Mouse (Mus musculus) heart, embryonic 13.5 days (tissue): ENCODE data around the gene Grik2. TPM values are rescaled to one million over a fixed set of nuclear protein-coding genes. Genes with fewer than 3 reads are reported as not detected.

ENCODE experiments used
- ATAC-seq: fragments of 200-750 bp; cut with Nextera tagmentation; 2 replicates; pipeline ENCODE4 v1.8.0; 2017; ENCODE audit warnings: moderate TSS enrichment; ENCODE audit not compliant: insufficient number of reproducible peaks, low FRiP score, low TSS enrichment; ENCODE audit errors: extremely low read depth
- H3K27ac ChIP-seq: fragments of 300-500 bp; sonication (generic); replicated peaks from 2 replicates; pipeline ENCODE4 v1.5.1; 2015; ENCODE audit warnings: moderate library complexity, mild to moderate bottlenecking, inconsistent platforms
- H3K27me3 ChIP-seq: fragments of 300-500 bp; sonication (generic); replicated peaks from 2 replicates; pipeline ENCODE4 v1.6.1; 2015; ENCODE audit warnings: mild to moderate bottlenecking, inconsistent platforms
- H3K36me3 ChIP-seq: fragments of 300-500 bp; sonication (generic); 2 replicates; pipeline ENCODE4 v1.6.1; 2015; ENCODE audit warnings: mild to moderate bottlenecking, inconsistent platforms
- H3K4me1 ChIP-seq: fragments of 300-500 bp; sonication (generic); 2 replicates; pipeline ENCODE4 v1.6.1; 2015; ENCODE audit warnings: inconsistent platforms
- H3K4me2 ChIP-seq: fragments of 300-500 bp; sonication (generic); 2 replicates; pipeline ENCODE4 v1.6.1; 2015; ENCODE audit warnings: inconsistent platforms, mild to moderate bottlenecking, moderate library complexity
- H3K4me3 ChIP-seq: fragments of 300-500 bp; sonication (generic); 2 replicates; pipeline ENCODE4 v1.5.1; 2015; ENCODE audit warnings: moderate library complexity, mild to moderate bottlenecking, inconsistent platforms
- H3K9ac ChIP-seq: fragments of 300-500 bp; sonication (generic); 2 replicates; pipeline ENCODE4 v1.6.1; 2015; ENCODE audit warnings: inconsistent platforms, mild to moderate bottlenecking, moderate library complexity
- H3K9me3 ChIP-seq: fragments of 300-500 bp; sonication (generic); 2 replicates; pipeline ENCODE4 v1.6.1; 2016; ENCODE audit warnings: inconsistent platforms
- WGBS: fragments of 180-500 bp; shearing (Covaris S2); methylation state at CpG from one replicate; pipeline ENCODE4 v1.1.7; 2015; ENCODE audit warnings: mixed read lengths; 5-methylcytosine and 5-hydroxymethylcytosine counted together
- polyA plus RNA-seq: library from polyadenylated mRNA; unstranded; fragments of >200 nt; fragmentation: Nextera tagmentation; extraction: Ambion mirVana; gene quantifications from 2 replicates; pipeline ENCODE4 v1.2.1, GENCODE M21; 2015

The Grik2 gene
- polyA plus RNA-seq, result 0.68 and 1.2 TPM in 2 replicates

GRCm38 (mm10) chr10:49788381-49788906 lies at the start of gene Grik2:
Gene Grik2, minus strand, starts transcription at chr10:49788766.
- H3K36me3 ChIP-seq, result no peaks in the 10 kb centered on the region
- H3K27ac ChIP-seq, result no peak within 1 kb of the TSS
- 1% methylated on average over 41 of the region's 41 CpGs for WGBS

GRCm38 (mm10) chr10:49834392-49834791 lies 45.8 kb upstream of the Grik2 start:
- H3K36me3 ChIP-seq, result no peaks in the 10 kb centered on the region
- no peaks in the 10 kb centered on the region for H3K27me3 ChIP-seq
- no peak overlapping the region for H3K9ac ChIP-seq
- no peak overlapping the region for H3K27ac ChIP-seq
- no peak overlapping the region for H3K4me3 ChIP-seq
- 67% methylated on average over 3 of the region's 3 CpGs for WGBS
- H3K4me2 ChIP-seq, result no peak overlapping the region
- ATAC-seq, result no peak
- H3K9me3 ChIP-seq, result no peaks in the 10 kb centered on the region
- no peaks in the 10 kb centered on the region for H3K4me1 ChIP-seq

More at GRCm38 (mm10) chr10:49788381-49788906, at the start of gene Grik2:
- peak within 1 kb of the TSS; percentile 81 for H3K4me2 ChIP-seq
- peaks cover 39% of the 10 kb centered on the region for H3K27me3 ChIP-seq
- peak; percentile 8; the same call in 1 of the 2 replicates for ATAC-seq
- H3K9ac ChIP-seq, result peak within 1 kb of the TSS; percentile 76
- 0 out of 2 replicates have a peak, but pooled peaks cover 7% of the 10 kb centered on the region for H3K4me1 ChIP-seq
- no peaks in the 10 kb centered on the region for H3K9me3 ChIP-seq
- peak within 1 kb of the TSS; percentile 65 for H3K4me3 ChIP-seq

DNA sequence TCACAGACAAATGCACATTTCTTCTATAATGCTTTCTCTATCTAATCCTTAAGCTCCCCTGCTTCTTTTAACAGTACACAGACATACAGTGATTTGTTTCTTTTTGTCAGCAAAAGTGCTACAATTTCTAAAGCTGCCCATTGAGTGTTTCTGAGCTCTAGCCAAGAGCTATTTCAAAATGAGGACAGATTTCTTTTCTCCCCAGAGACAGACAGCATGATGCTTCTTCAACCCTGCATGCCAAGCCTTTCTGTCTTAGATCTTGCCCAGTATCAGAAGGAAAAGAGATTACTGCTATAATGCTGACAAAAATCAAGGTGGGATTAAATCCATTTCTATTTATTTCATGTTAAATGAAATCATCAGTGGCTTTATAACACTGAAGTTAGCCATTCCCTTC lies 18.7 kb upstream of the Grik2 start:
- Histone ChIP-seq H3K27me3 (no peaks in the 10 kb centered on the region), H3K4me2 (no peak overlapping the region), H3K9ac (no peak overlapping the region), H3K4me3 (no peak overlapping the region), H3K27ac (no peak overlapping the region), H3K9me3 (no peaks in the 10 kb centered on the region), H3K4me1 (no peaks in the 10 kb centered on the region), H3K36me3 (no peaks in the 10 kb centered on the region)
- ATAC-seq, result no peak

GRCm38 (mm10) chr10:49801001-49801400 lies 12.4 kb upstream of the Grik2 start:
- WGBS, result 69% methylated on average over 1 of the region's 1 CpGs
- Histone ChIP-seq H3K27ac (no peak overlapping the region), H3K9me3 (no peaks in the 10 kb centered on the region), H3K9ac (no peak overlapping the region), H3K4me3 (no peak overlapping the region), H3K4me1 (no peaks in the 10 kb centered on the region), H3K4me2 (no peak overlapping the region), H3K36me3 (no peaks in the 10 kb centered on the region), H3K27me3 (no peaks in the 10 kb centered on the region)
- ATAC-seq, result no peak

GRCm38 (mm10) chr10:49794129-49794528 lies 5.6 kb upstream of the Grik2 start:
- Histone ChIP-seq H3K4me1 (no peaks in the 10 kb centered on the region), H3K27ac (no peak overlapping the region), H3K9ac (no peak overlapping the region), H3K36me3 (no peaks in the 10 kb centered on the region), H3K9me3 (no peaks in the 10 kb centered on the region), H3K4me2 (no peak overlapping the region), H3K4me3 (no peak overlapping the region), H3K27me3 (peaks cover 7% of the 10 kb centered on the region)
- no peak for ATAC-seq

- Histone ChIP-seq H3K27me3 (peaks cover 31% of the 10 kb centered on the region), H3K4me1 (0 out of 2 replicates have a peak, but pooled peaks cover 4% of the 10 kb centered on the region), H3K4me2 (no peak overlapping the region), H3K4me3 (no peak overlapping the region), H3K36me3 (no peaks in the 10 kb centered on the region), H3K9ac (no peak overlapping the region), H3K27ac (no peak overlapping the region), H3K9me3 (no peaks in the 10 kb centered on the region)
- 64% methylated on average over 8 of the region's 8 CpGs for whole genome bisulfite sequencing
- ATAC-seq, result no peak
Measured at GRCm38 (mm10) chr10:49790326-49790725, 1.8 kb upstream of the Grik2 start.

DNA sequence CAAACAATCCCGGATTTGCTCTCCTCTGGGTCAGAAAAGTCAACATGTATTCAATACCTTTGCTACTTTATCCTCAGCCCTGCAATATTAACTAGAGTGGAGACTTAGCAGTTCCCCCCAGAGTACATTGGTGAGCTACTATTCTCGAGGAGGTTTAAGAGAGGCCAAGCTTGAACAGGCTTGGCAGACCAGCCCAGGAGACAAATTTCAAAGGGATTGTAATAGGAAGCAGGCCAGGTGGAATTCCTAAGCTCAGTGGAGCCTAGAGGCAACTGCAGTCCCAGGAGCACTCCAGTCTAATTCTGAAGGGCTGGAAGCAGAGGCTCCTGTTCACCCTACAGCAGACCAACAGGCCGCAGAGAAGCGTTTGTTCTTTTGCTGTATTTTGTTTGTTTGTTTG lies 1.1 kb upstream of the Grik2 start:
- no peak for ATAC-seq
- H3K9ac ChIP-seq, result no peak overlapping the region
- H3K4me3 ChIP-seq, result no peak overlapping the region
- peaks cover 36% of the 10 kb centered on the region for H3K27me3 ChIP-seq
- H3K4me2 ChIP-seq, result no peak overlapping the region
- H3K27ac ChIP-seq, result no peak overlapping the region
- WGBS, result 44% methylated on average over 4 of the region's 4 CpGs
- H3K4me1 ChIP-seq, result 0 out of 2 replicates have a peak, but pooled peaks cover 4% of the 10 kb centered on the region
- no peaks in the 10 kb centered on the region for H3K36me3 ChIP-seq
- no peaks in the 10 kb centered on the region for H3K9me3 ChIP-seq

- ATAC-seq, result no peak
- H3K27ac ChIP-seq, result no peak overlapping the region
- H3K9me3 ChIP-seq, result no peaks in the 10 kb centered on the region
- WGBS, result 12% methylated on average over 5 of the region's 5 CpGs
- peak overlapping the region; percentile 65 for H3K4me3 ChIP-seq
- H3K27me3 ChIP-seq, result peaks cover 36% of the 10 kb centered on the region
- 0 out of 2 replicates have a peak, but pooled peaks cover 4% of the 10 kb centered on the region for H3K4me1 ChIP-seq
- H3K36me3 ChIP-seq, result no peaks in the 10 kb centered on the region
- 0 out of 2 replicates have a peak overlapping the region, but pooled peaks have one; percentile 76 for H3K9ac ChIP-seq
- H3K4me2 ChIP-seq, result peak overlapping the region; percentile 81
Measured at GRCm38 (mm10) chr10:49788914-49789313, 348 bp upstream of the Grik2 start.

DNA sequence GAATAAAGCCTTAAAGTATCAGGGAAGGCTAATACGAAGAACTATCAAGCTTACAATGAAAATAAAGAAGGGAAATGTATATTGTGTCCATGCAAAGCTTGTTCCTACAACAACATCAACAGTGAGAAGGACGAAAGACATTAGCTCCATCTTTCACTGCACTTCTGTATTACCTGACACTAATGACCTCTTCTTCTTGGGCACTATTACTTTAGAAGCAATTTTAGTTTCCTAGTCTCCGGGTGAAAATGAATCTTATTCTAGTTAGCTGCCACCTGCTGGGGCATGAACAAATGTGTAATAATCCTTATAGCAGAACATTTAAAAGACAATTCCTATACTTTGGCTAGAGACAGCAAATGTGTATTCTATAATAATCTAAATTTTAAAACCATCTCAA lies 1.9 kb downstream of the Grik2 start:
- Histone ChIP-seq H3K4me2 (no peak overlapping the region), H3K4me3 (no peak overlapping the region), H3K9me3 (no peaks in the 10 kb centered on the region), H3K27me3 (peaks cover 41% of the 10 kb centered on the region), H3K9ac (no peak overlapping the region), H3K36me3 (no peaks in the 10 kb centered on the region), H3K4me1 (0 out of 2 replicates have a peak, but pooled peaks cover 9% of the 10 kb centered on the region), H3K27ac (no peak overlapping the region)
- WGBS, result 58% methylated on average over 3 of the region's 3 CpGs
- ATAC-seq, result no peak

DNA sequence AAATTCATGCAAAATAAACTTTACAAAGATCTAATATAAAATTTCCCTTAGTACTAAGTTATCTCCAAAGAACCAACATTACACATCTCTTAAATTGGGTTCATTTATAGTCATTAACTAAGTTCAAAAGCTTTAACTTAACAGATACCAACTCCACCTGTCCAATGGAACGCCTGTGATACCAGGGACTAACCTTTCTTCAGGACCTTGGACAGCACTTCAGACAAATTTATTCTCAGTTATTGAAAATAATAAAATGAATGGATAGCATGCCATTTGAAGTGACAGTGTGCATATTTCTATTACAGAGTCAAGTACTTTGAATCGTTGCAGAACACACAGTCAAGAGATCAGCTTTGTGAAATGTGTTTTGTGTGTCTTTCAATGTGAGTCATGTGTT lies 3.1 kb downstream of the Grik2 start:
- 36% methylated on average over 2 of the region's 2 CpGs for whole genome bisulfite sequencing

DNA sequence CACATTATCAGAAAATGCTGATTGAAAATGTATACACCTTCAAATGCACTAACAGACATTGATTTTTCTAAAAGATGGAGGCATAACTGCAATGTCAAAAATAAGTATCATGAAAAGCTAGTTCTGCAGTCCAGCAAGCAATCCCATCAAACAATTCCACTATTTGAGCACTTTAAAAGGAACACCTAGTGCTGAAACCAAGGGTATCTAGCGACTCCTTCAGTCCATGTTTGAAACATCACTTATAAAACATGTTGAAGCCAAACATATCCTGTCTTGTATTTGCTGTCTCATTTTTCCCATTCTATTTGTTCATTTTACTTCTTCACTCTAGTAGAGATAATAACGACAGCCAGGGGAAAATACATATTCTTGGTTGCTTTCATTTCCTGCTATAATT lies 3.7 kb downstream of the Grik2 start:
- no peak overlapping the region for H3K9ac ChIP-seq
- no peaks in the 10 kb centered on the region for H3K9me3 ChIP-seq
- 0 out of 2 replicates have a peak, but pooled peaks cover 9% of the 10 kb centered on the region for H3K4me1 ChIP-seq
- H3K36me3 ChIP-seq, result no peaks in the 10 kb centered on the region
- WGBS, result 9% methylated on average over 2 of the region's 2 CpGs
- H3K27ac ChIP-seq, result no peak overlapping the region
- H3K4me3 ChIP-seq, result no peak overlapping the region
- no peak overlapping the region for H3K4me2 ChIP-seq
- no peak for ATAC-seq
- peaks cover 41% of the 10 kb centered on the region for H3K27me3 ChIP-seq

More for the DNA sequence above, 3.1 kb downstream of the Grik2 start:
- Histone ChIP-seq H3K4me3 (no peak overlapping the region), H3K27ac (no peak overlapping the region), H3K36me3 (no peaks in the 10 kb centered on the region), H3K9me3 (no peaks in the 10 kb centered on the region), H3K4me2 (no peak overlapping the region), H3K9ac (no peak overlapping the region), H3K4me1 (0 out of 2 replicates have a peak, but pooled peaks cover 9% of the 10 kb centered on the region), H3K27me3 (peaks cover 41% of the 10 kb centered on the region)
- no peak for ATAC-seq
